Mouse (Mus musculus): ENCODE data around the gene Pmel.

DNA sequence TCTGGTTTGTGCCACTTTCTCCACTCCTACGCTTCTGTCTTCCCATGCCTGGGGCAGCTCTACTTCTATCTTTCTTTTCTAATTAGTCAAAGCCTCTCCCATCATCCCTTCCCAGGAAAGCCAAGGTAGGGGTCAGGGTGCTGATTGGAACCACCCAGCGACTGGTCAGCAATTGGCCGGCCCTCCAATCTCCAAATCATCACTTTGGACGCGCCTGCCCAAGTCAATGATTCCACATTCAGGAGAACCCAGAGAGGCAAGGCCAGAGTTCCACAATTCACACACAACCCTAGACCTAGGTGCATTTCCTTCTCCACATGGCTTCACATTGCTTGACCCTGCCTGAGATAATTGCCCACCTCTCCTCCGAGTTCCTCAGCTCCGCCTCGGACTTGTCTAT is 40.2 kb downstream of the Pmel start:
- TF ChIP-seq HCFC1 (IDR thresholded peaks at IDR 0.05; ENCODE audit: borderline replicate concordance, insufficient read depth, low read length) = no peak
- no peak for TF ChIP-seq CHD2 (IDR thresholded peaks at IDR 0.05; ENCODE audit: low read depth, low read length)
- no peak for TF ChIP-seq ZC3H11A (IDR thresholded peaks at IDR 0.05; ENCODE audit: borderline replicate concordance, low read depth, low read length)

All from ES-E14 (cell line).